Mouse (Mus musculus): Measurements from ENCODE around the gene Itga1. TPM values are rescaled to one million over a fixed set of nuclear protein-coding genes. Genes with fewer than 3 reads are reported as not detected.

The Itga1 gene
- 10.2 and 11.0 TPM in 2 replicates for polyA plus RNA-seq (2015; fragmentation: Nextera tagmentation; extraction: Ambion mirVana)

DNA sequence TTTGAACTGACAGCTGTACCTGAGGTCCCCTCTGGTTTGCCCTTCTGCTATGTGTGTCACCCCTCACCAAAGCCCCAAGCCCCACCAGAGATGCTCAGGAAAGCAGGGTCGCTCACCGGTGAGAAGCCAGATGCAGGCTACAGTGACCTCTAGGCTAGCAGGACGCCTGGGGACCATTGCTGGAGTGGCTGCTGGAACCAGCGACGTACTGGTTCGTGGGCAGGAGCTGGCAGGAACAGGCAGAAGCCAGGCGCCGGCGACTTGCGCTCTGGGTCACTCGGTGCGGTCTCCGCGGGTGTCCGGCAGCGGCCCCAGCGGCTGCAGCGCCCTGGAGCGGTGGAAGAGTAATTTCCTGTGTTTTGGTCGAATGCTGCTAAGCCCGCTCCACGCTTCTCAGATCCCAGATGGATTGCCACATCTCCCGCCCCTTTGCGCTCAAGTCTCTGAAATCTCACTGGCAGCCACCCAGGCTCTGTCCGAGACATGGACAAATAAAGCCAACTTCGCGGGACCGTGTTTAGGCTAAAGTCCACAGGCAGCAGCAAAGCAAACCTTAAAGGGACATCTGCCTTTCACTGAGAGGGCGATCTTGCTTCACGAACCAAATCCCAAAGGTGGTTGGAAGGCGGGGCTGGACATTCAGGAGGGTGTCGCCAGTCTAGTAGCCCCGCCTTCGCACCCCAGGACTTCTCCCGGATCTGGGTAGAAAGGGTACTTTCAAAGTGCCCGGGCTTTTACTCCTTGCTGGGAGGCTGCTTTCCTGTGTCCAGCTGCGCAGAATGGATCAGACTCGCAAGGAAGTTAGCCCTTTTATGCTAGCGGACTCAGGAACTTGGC, at the start of gene Itga1, which contains the start of gene Gm49395:
Gene Itga1 (minus strand): TSS at position 610 of the 837 bp plus-strand sequence.
Gene Gm49395 (minus strand): TSS at position 567 of the 837 bp plus-strand sequence.

DNA sequence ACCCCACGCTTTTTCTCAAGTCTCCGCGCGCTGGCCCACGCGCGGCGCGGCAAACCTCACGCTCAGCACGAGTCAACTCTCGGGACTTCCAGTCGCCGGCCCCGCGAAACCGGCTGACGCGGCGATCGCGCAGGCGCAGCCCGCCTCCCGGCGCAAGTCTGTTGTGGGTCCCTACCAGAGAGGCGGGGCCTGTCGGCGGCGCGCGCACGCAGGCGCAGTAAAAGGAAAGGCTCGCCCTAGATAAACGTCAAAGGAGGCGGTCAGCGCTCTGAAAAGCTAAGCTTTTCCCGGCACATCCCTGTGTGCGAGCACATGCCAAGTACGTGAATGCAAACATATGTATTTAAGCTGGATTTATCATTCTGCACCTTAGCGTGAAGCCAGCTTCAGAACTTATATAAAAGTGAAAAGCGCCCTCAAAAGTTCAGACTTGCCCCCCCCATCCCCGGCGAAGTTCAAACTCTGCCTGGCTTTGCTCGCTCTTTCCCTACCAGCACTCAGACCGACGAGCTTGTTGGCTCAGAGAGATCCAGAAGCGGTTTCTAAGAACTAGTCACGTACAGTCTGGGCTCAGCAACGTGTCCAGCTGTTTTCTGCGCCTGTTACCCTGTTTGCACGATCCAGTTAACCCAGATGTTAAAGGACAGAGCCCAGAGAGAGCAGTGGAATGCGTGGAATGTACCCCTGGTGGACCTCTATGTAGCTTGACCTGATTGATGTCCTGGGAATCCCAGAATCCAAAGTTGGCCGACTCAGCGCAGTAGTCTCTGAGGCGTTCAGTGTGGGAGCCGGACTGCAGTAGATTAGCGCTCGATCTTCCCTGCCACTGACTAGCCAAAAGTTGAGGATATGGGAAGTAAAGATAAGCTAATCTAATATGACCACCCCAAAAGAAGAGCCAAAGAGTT, 11.4 kb downstream of the Itga1 start, which contains the start of gene Pelo:
Gene Pelo (minus strand): TSS at position 118 of the 908 bp plus-strand sequence.

DNA sequence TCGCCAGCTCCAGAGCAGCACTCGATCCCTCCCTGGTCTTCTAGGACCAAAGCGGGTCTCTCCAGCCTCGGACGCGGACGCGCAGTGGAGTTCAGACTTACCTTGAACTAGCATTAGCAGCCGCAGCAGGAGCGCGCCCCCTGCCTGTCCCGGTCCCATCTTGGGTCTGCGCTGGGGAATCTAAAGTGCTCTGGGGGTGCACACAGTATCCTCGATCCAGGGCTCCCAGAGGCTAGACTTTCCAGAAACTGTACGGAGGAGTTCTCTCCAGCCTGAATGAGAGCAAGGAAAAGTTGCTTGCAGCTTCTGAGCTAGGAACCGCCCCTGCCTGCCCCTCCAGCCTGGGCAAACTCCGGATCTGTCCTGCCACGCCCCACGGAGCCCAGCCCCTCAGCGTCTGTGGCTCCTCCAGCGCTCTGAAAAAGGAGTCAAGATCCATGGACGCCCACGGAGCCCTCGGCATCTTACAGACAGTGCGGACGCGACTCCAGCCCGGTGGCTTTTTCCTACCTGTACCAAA, 169.9 kb downstream of the Itga1 start, which contains the start of gene Itga2:
Gene Itga2 (minus strand): TSS at position 326 of the 520 bp plus-strand sequence.

Other genes with a start within 250 kb of the Itga1 start
- 2.8 and 3.2 TPM in 2 replicates for gene Itga2, start 169.9 kb downstream of the Itga1 start, polyA plus RNA-seq (2015; fragmentation: Nextera tagmentation; extraction: Ambion mirVana)
- 3.0 and 4.0 TPM in 2 replicates for gene Pelo, start 11.8 kb downstream of the Itga1 start, polyA plus RNA-seq (2015; fragmentation: Nextera tagmentation; extraction: Ambion mirVana)
- gene Gm49395, start within 50 bp of the Itga1 start, polyA plus RNA-seq (2015; fragmentation: Nextera tagmentation; extraction: Ambion mirVana), result 3.8 and 3.9 TPM in 2 replicates

Measured in skeletal muscle tissue, postnatal 0 days (tissue).